In the genomic region with DNA sequence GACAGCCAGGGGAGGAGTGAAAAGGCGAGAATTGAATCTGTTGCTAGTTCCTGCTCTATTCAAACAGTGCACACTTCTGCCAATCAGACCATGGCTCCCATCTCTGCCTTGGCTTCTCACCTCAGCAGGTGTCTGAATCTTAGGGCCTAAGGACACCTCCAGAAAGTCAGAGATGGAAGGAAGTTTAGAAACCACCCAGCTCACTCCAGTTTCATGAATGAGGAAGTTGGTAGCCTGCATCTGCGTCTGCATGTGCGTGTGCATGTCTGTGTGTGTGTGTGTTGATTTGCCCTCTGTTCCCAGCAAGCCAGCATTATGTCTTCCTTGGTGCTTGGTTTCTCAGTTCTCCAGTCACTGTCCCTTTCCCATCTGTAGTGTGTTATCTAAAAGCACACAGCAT, we compare ENCODE assay signal across 30 mouse cellular contexts. TPM values are rescaled to one million over a fixed set of nuclear protein-coding genes. Genes with fewer than 3 reads are reported as not detected.
A peak's percentile ranks its signal among the peaks of the same experiment; 100 is the strongest.
DNase-seq lines count a peak whose midpoint lies in the region; ATAC-seq and TF ChIP-seq lines count a peak whose summit lies in the region.
"Had no signal": no experiment of that assay in that cellular context is flagged by ENCODE, and none has a peak within 500 bp of the region (broad histone marks: within the 10 kb centered on the region; RNA-seq: fewer than 3 reads in every experiment).

No protein-coding gene starts in this region.

- no peak overlapping the region for H3K9ac ChIP-seq in CH12.LX (ENCODE audit: insufficient read depth, low read depth)
- H3K9ac ChIP-seq: forebrain, embryonic 15.5 days; hindbrain, embryonic 13.5 days; limb, embryonic 15.5 days; liver, embryonic 14.5 days; lung, embryonic 14.5 days; midbrain, embryonic 15.5 days; neural tube, embryonic 12.5 days had no signal

- H3K79me2 ChIP-seq in CH12.LX (replicated peaks; ENCODE audit: control insufficient read depth, extremely low read depth, insufficient read depth, poor library complexity, severe bottlenecking) = no peaks in the 10 kb centered on the region

- TF ChIP-seq CTCF in spleen, adult 2 months (IDR thresholded peaks at IDR 0.05; ENCODE audit: extremely low read depth, insufficient read depth, insufficient read length, insufficient replicate concordance) = no peak
- no peak for TF ChIP-seq CTCF in CH12.LX (conservative IDR thresholded peaks at IDR 0.05 in 1 of 2, IDR thresholded peaks at IDR 0.05 in 1 of 2; ENCODE audit: low read depth in 2 of 2, low read length in 2 of 2)

- no peaks in the 10 kb centered on the region for H3K27me3 ChIP-seq in spleen, adult 2 months (ENCODE audit: control insufficient read depth, insufficient read depth, low read length)
- H3K27me3 ChIP-seq in CH12.LX (replicated peaks) = no peaks in the 10 kb centered on the region
- H3K27me3 ChIP-seq: forebrain, embryonic 15.5 days; hindbrain, embryonic 13.5 days; limb, embryonic 15.5 days; midbrain, embryonic 15.5 days; neural tube, embryonic 12.5 days; Patski had no signal

- no peak for TF ChIP-seq POLR2A in spleen, adult 2 months (IDR thresholded peaks at IDR 0.05; ENCODE audit: low read depth, low read length)
- no peak for TF ChIP-seq POLR2A in CH12.LX (IDR thresholded peaks at IDR 0.05; ENCODE audit: low read depth, low read length)

- dilution Hi-C loops in CH12.LX (cut with MboI; ENCODE audit: extremely low pct_ligation_motif_present, extremely low pct_unique_long_range_greater_than_20kb, low sequenced_read_pairs) = no loop called here

- no peak overlapping the region for H3K4me2 ChIP-seq in CH12.LX (ENCODE audit: insufficient read depth, low read depth, poor library complexity, severe bottlenecking)
- H3K4me2 ChIP-seq: forebrain, embryonic 15.5 days; heart, embryonic 11.5 days; hindbrain, embryonic 13.5 days; limb, embryonic 15.5 days; lung, embryonic 14.5 days; midbrain, embryonic 15.5 days; neural tube, embryonic 12.5 days had no signal

- 20% methylated on average over 3 of the region's 3 CpGs for WGBS in spleen, adult 2 months

- no peaks in the 10 kb centered on the region for H3K36me3 ChIP-seq in spleen, adult 2 months (ENCODE audit: control insufficient read depth, insufficient read depth, low read length)
- H3K36me3 ChIP-seq in CH12.LX (replicated peaks in 1 of 2; ENCODE audit: control insufficient read depth in 1 of 2, insufficient read depth in 1 of 2, low read length in 1 of 2) = no peaks in the 10 kb centered on the region
- H3K36me3 ChIP-seq: forebrain, embryonic 15.5 days; hindbrain, embryonic 13.5 days; limb, embryonic 10.5 days; limb, embryonic 15.5 days; midbrain, embryonic 10.5 days; midbrain, embryonic 15.5 days; neural tube, embryonic 12.5 days had no signal

- no peaks in the 10 kb centered on the region for H3K9me3 ChIP-seq in CH12.LX (replicated peaks; ENCODE audit: low read length)
- H3K9me3 ChIP-seq: forebrain, embryonic 15.5 days; hindbrain, embryonic 13.5 days; limb, embryonic 10.5 days; limb, embryonic 15.5 days; midbrain, embryonic 10.5 days; midbrain, embryonic 15.5 days; neural tube, embryonic 12.5 days had no signal

- no peak overlapping the region for H3K4me3 ChIP-seq in spleen, adult 2 months (ENCODE audit: extremely low read depth, insufficient read depth, insufficient read length)
- no peak overlapping the region for H3K4me3 ChIP-seq in CH12.LX (replicated peaks in 1 of 3; ENCODE audit: low read depth in 2 of 3, low read length in 2 of 3, poor library complexity in 1 of 3)
- H3K4me3 ChIP-seq: forebrain, embryonic 15.5 days; hindbrain, embryonic 13.5 days; limb, embryonic 10.5 days; limb, embryonic 15.5 days; midbrain, embryonic 10.5 days; midbrain, embryonic 15.5 days; myocyte; neural tube, embryonic 12.5 days had no signal

- in situ Hi-C loops in CH12.LX (cut with MboI; ENCODE audit: low pct_ligation_motif_present, low pct_unique_long_range_greater_than_20kb, low sequenced_read_pairs) = loop anchor here (25.0 kb wide), 1 partner anchor 277 kb away; no protein-coding TSS in a partner anchor

- TF ChIP-seq RAD21 in CH12.LX (IDR thresholded peaks at IDR 0.05; ENCODE audit: low read depth, low read length) = no peak

- H3K27ac ChIP-seq in spleen, adult 2 months (ENCODE audit: insufficient read depth, low read length) = peak overlapping the region; percentile 21; the same call in 1 of the 2 replicates
- no peak overlapping the region for H3K27ac ChIP-seq in CH12.LX (ENCODE audit: insufficient read depth, low read depth)
- H3K27ac ChIP-seq: forebrain, embryonic 15.5 days; hindbrain, embryonic 13.5 days; limb, embryonic 10.5 days; limb, embryonic 15.5 days; liver, embryonic 14.5 days; macrophage; midbrain, embryonic 10.5 days; midbrain, embryonic 15.5 days; neural tube, embryonic 12.5 days had no signal

- peak; percentile 69 for ATAC-seq in megakaryocyte, adult 5-6 weeks (ENCODE audit: poor library complexity, severe bottlenecking)
- ATAC-seq: forebrain, embryonic 15.5 days; intestine, embryonic 16.5 days; midbrain, embryonic 15.5 days; Patski had no signal

- peak; percentile 26 to 48 for DNase-seq in spleen, adult 2 months (ENCODE audit: low read depth in 1 of 2, low spot score in 2 of 2)
- no peak for DNase-seq in spleen, adult 12 weeks (ENCODE audit: low spot score)
- DNase-seq in CH12.LX (ENCODE audit: extremely low read depth) = no peak
- no peak for DNase-seq in cerebellum, adult 8-10 months
- DNase-seq in right cerebral cortex, postnatal 25 days = no peak
- DNase-seq in urinary bladder, adult 18-20 months (ENCODE audit: low spot score in 2 of 2) = no peak
- DNase-seq: adrenal gland, postnatal 10 days; cerebellum, adult 11-12 months; cerebellum, postnatal 10 days; gastrocnemius, postnatal 25 days; heart, postnatal 36 days; kidney, adult 9 months; kidney, postnatal 10 days; layer of hippocampus, postnatal 36 days; lung, embryonic 14.5 days had no signal

- no peak for TF ChIP-seq EP300 in CH12.LX (IDR thresholded peaks at IDR 0.05; ENCODE audit: low read length)

- H3K4me1 ChIP-seq in spleen, adult 2 months (ENCODE audit: control insufficient read depth, insufficient read depth, insufficient read length) = no peaks in the 10 kb centered on the region; the same call in 1 of the 2 replicates
- H3K4me1 ChIP-seq in CH12.LX (ENCODE audit: control insufficient read depth in 1 of 2, insufficient read depth in 2 of 2) = peaks cover 4 to 31% of the 10 kb centered on the region in 2 experiments; a peak in 2 of 4 replicates
- H3K4me1 ChIP-seq: forebrain, embryonic 15.5 days; hindbrain, embryonic 13.5 days; limb, embryonic 15.5 days; midbrain, embryonic 10.5 days; midbrain, embryonic 15.5 days; neural tube, embryonic 12.5 days had no signal

TF ChIP-seq in CH12.LX, 34 proteins besides CTCF, POLR2A, EP300 and RAD21:
- TF ChIP-seq UBTF (IDR thresholded peaks at IDR 0.05; ENCODE audit: low read depth, low read length) (no peak), CHD1 (IDR thresholded peaks at IDR 0.05; ENCODE audit: low read depth, low read length) (no peak), RCOR1 (conservative IDR thresholded peaks at IDR 0.05; ENCODE audit: low read depth, low read length) (no peak), MEF2A (IDR thresholded peaks at IDR 0.05; ENCODE audit: borderline replicate concordance, low read depth, low read length) (no peak), IRF4 (IDR thresholded peaks at IDR 0.05; ENCODE audit: low read depth, low read length) (no peak), ZNF384 (IDR thresholded peaks at IDR 0.05; ENCODE audit: low read depth, low read length) (no peak), BHLHE40 (IDR thresholded peaks at IDR 0.05; ENCODE audit: low read depth, low read length) (peak; percentile 47), GABPA (IDR thresholded peaks at IDR 0.05; ENCODE audit: insufficient replicate concordance, low read depth, low read length) (no peak), MYC (IDR thresholded peaks at IDR 0.05; ENCODE audit: low read depth, low read length) (0 out of 2 replicates have a peak, but pooled peaks have one; percentile 16), NELFE (IDR thresholded peaks at IDR 0.05; ENCODE audit: low read depth, low read length) (no peak), SIN3A (IDR thresholded peaks at IDR 0.05; ENCODE audit: low read length) (no peak), HCFC1 (IDR thresholded peaks at IDR 0.05; ENCODE audit: low read depth, low read length) (no peak), ZC3H11A (IDR thresholded peaks at IDR 0.05; ENCODE audit: low read depth, low read length) (no peak), ELF1 (IDR thresholded peaks at IDR 0.05; ENCODE audit: low read depth, low read length) (no peak)

RNA-seq across cellular contexts. Expression of gene Plbd1, which starts 52.4 kb away (rescaled TPM):
- 64.4 and 64.6 TPM in 2 replicates for polyA plus RNA-seq in spleen, adult 2 months (2012; rRNA removed)
- total RNA-seq in CH12.LX (2012; rRNA removed) (not detected in 2 replicates), CH12.LX (2014; rRNA removed) (not detected in 2 replicates)
- polyA plus RNA-seq in CH12.LX (2012; ENCODE audit: insufficient read length, low read depth) = not detected in 2 replicates
- total RNA-seq in megakaryocyte, adult 5-6 weeks (2015) = 346 and 350 TPM in 2 replicates
- total RNA-seq in megakaryocyte, adult 5-6 weeks (2017) = 290 and 300 TPM in 2 replicates
- total RNA-seq: MEL had no signal
- polyA plus RNA-seq: Patski had no signal

Comparison
In these comparisons a context has a peak if more than half of its experiments do, and no peak if none do; other contexts are left out.
1. DNase-seq: peak in spleen, adult 2 months (2 of 2); none in spleen, adult 12 weeks (single experiment), CH12.LX (single experiment), cerebellum, adult 8-10 months (single experiment), right cerebral cortex, postnatal 25 days (single experiment) and urinary bladder, adult 18-20 months (0 of 2).
2. RNA of gene Plbd1, which starts 52.4 kb away (total RNA-seq): 290 to 350 TPM in megakaryocyte, adult 5-6 weeks; not detected in CH12.LX; every median in the first group is over 100 times any median in the second.